Mouse (Mus musculus) forebrain, embryonic 16.5 days (tissue): Measurements from ENCODE around the gene Ggps1. TPM values are rescaled to one million over a fixed set of nuclear protein-coding genes. Genes with fewer than 3 reads are reported as not detected.
"Not testable (repeated sequence)": the region's sequence is repeated elsewhere in the genome, so short reads cannot be mapped to it uniquely, and the experiment has no call there.

ENCODE experiments used
- ATAC-seq: fragments of 200-750 bp; cut with Nextera tagmentation; 2 replicates; pipeline ENCODE4 v1.8.0; 2017; ENCODE audit warnings: mild to moderate bottlenecking, moderate library complexity
- H3K27ac ChIP-seq: fragments of 300-500 bp; sonication (generic); 2 replicates; pipeline ENCODE4 v1.5.1; 2014; ENCODE audit warnings: low read length, control low read depth
- H3K27me3 ChIP-seq: fragments of 300-500 bp; sonication (generic); replicated peaks from 2 replicates; pipeline ENCODE4 v1.6.1; 2014; ENCODE audit warnings: low read length; ENCODE audit not compliant: control insufficient read depth, insufficient read depth
- H3K36me3 ChIP-seq: fragments of 300-500 bp; sonication (generic); 2 replicates; pipeline ENCODE4 v1.6.1; 2014; ENCODE audit not compliant: control insufficient read depth, insufficient read depth
- H3K4me1 ChIP-seq: fragments of 300-500 bp; sonication (generic); replicated peaks from 2 replicates; pipeline ENCODE4 v1.6.1; 2014; ENCODE audit warnings: low read length; ENCODE audit not compliant: control insufficient read depth, insufficient read depth
- H3K4me2 ChIP-seq: fragments of 300-500 bp; sonication (generic); 2 replicates; pipeline ENCODE4 v1.6.1; 2014; ENCODE audit warnings: mild to moderate bottlenecking, low read length, control low read depth
- H3K4me3 ChIP-seq: fragments of 300-500 bp; sonication (generic); replicated peaks from 2 replicates; pipeline ENCODE4 v1.5.1; 2014; ENCODE audit warnings: mild to moderate bottlenecking, low read length, control low read depth
- H3K9ac ChIP-seq: fragments of 300-500 bp; sonication (generic); replicated peaks from 2 replicates; pipeline ENCODE4 v1.6.1; 2014; ENCODE audit warnings: low read depth, low read length, control low read depth
- H3K9me3 ChIP-seq: fragments of 300-500 bp; sonication (generic); 2 replicates; pipeline ENCODE4 v1.6.1; 2016; ENCODE audit warnings: low read length; ENCODE audit not compliant: control insufficient read depth
- WGBS: fragments of 180-500 bp; shearing (Covaris S2); extraction: QIAGEN DNeasy Blood & Tissue Kit; methylation state at CpG from one replicate; pipeline ENCODE4 v1.1.7; 2014; 5-methylcytosine and 5-hydroxymethylcytosine counted together
- polyA plus RNA-seq: library from polyadenylated mRNA; unstranded; fragments of >200 nt; fragmentation: Nextera tagmentation; extraction: Ambion mirVana; gene quantifications from 2 replicates; pipeline ENCODE4 v1.2.1, GENCODE M21; 2015

Gene Ggps1
- polyA plus RNA-seq, 1 experiment from 2014 or later = 79.6 TPM

GRCm38 (mm10) chr13:14043851-14044250, 19.4 kb downstream of the Ggps1 start:
- Histone ChIP-seq H3K4me1 (peaks cover 7% of the 10 kb centered on the region), H3K4me3 (no peak overlapping the region), H3K4me2 (no peak overlapping the region), H3K9me3 (no peaks in the 10 kb centered on the region), H3K27ac (no peak overlapping the region), H3K27me3 (no peaks in the 10 kb centered on the region), H3K9ac (no peak overlapping the region), H3K36me3 (peaks cover 5% of the 10 kb centered on the region; the same call in 1 of the 2 replicates)
- ATAC-seq = no peak

- peak overlapping the region; percentile 77 for H3K4me3 ChIP-seq
- H3K27ac ChIP-seq = no peak overlapping the region
- no peak overlapping the region for H3K9ac ChIP-seq
- no peaks in the 10 kb centered on the region for H3K36me3 ChIP-seq
- WGBS = 46% methylated on average over 5 of the region's 5 CpGs
- ATAC-seq = no peak
- H3K9me3 ChIP-seq = no peaks in the 10 kb centered on the region
- H3K27me3 ChIP-seq = no peaks in the 10 kb centered on the region
- peak overlapping the region; percentile 73 for H3K4me2 ChIP-seq
- H3K4me1 ChIP-seq = peaks cover 10% of the 10 kb centered on the region
Observed at GRCm38 (mm10) chr13:14040186-14040585, 23.1 kb downstream of the Ggps1 start.

- ATAC-seq = peak; percentile 97
- Histone ChIP-seq H3K27ac (peak within 1 kb of the TSS; percentile 97), H3K4me3 (peak within 1 kb of the TSS; percentile 77), H3K27me3 (no peaks in the 10 kb centered on the region), H3K4me1 (peaks cover 10% of the 10 kb centered on the region), H3K9ac (peak within 1 kb of the TSS; percentile 92), H3K4me2 (peak within 1 kb of the TSS; percentile 87), H3K36me3 (no peaks in the 10 kb centered on the region), H3K9me3 (no peaks in the 10 kb centered on the region)
- WGBS = under 1% methylated on average over 35 of the region's 35 CpGs
Observed at GRCm38 (mm10) chr13:14039292-14039965, 23.9 kb downstream of the Ggps1 start, which contains the start of gene Tbce. Tbce (minus strand) TSS chr13:14039638.

- Histone ChIP-seq H3K27ac (peak overlapping the region; percentile 97), H3K4me1 (peaks cover 10% of the 10 kb centered on the region), H3K36me3 (no peaks in the 10 kb centered on the region), H3K9ac (peak overlapping the region; percentile 92), H3K4me2 (peak overlapping the region; percentile 87), H3K9me3 (no peaks in the 10 kb centered on the region), H3K4me3 (peak overlapping the region; percentile 77), H3K27me3 (no peaks in the 10 kb centered on the region)
- WGBS = 1% methylated on average over 8 of the region's 8 CpGs
- peak; percentile 62 for ATAC-seq
Observed at GRCm38 (mm10) chr13:14038911-14039291, 24.4 kb downstream of the Ggps1 start.

- H3K9ac ChIP-seq = no peak overlapping the region
- no peak overlapping the region for H3K4me2 ChIP-seq
- H3K4me3 ChIP-seq = no peak overlapping the region
- ATAC-seq = no peak
- H3K27me3 ChIP-seq = no peaks in the 10 kb centered on the region
- no peaks in the 10 kb centered on the region for H3K9me3 ChIP-seq
- WGBS = 91% methylated on average over 11 of the region's 11 CpGs
- no peak overlapping the region for H3K27ac ChIP-seq
- H3K4me1 ChIP-seq = peaks cover 10% of the 10 kb centered on the region
- H3K36me3 ChIP-seq = no peaks in the 10 kb centered on the region
Observed at GRCm38 (mm10) chr13:14035875-14036630, 27.2 kb downstream of the Ggps1 start.

GRCm38 (mm10) chr13:14035352-14035751, 27.9 kb downstream of the Ggps1 start:
- ATAC-seq, H3K9ac ChIP-seq, H3K4me1 ChIP-seq, H3K4me2 ChIP-seq, H3K36me3 ChIP-seq, H3K4me3 ChIP-seq, H3K9me3 ChIP-seq, H3K27ac ChIP-seq, H3K27me3 ChIP-seq: not testable (repeated sequence)
- WGBS = 92% methylated on average over 3 of the region's 3 CpGs

- H3K27ac ChIP-seq = no peak overlapping the region
- H3K4me1 ChIP-seq = peaks cover 4% of the 10 kb centered on the region; the same call in 1 of the 2 replicates
- H3K9ac ChIP-seq = no peak overlapping the region
- no peak for ATAC-seq
- H3K4me3 ChIP-seq = no peak overlapping the region
- no peak overlapping the region for H3K4me2 ChIP-seq
- no peaks in the 10 kb centered on the region for H3K36me3 ChIP-seq
- H3K27me3 ChIP-seq = no peaks in the 10 kb centered on the region
- H3K9me3 ChIP-seq = no peaks in the 10 kb centered on the region
Observed at GRCm38 (mm10) chr13:14034073-14034348, 29.3 kb downstream of the Ggps1 start.

GRCm38 (mm10) chr13:14033309-14034072, 29.8 kb downstream of the Ggps1 start:
- Histone ChIP-seq H3K9me3 (no peaks in the 10 kb centered on the region), H3K9ac (no peak overlapping the region), H3K4me3 (no peak overlapping the region), H3K27me3 (no peaks in the 10 kb centered on the region), H3K4me1 (peaks cover 4% of the 10 kb centered on the region; the same call in 1 of the 2 replicates), H3K4me2 (no peak overlapping the region), H3K27ac (no peak overlapping the region), H3K36me3 (0 out of 2 replicates have a peak, but pooled peaks cover 2% of the 10 kb centered on the region)
- WGBS = 92% methylated on average over 5 of the region's 5 CpGs
- ATAC-seq = no peak

GRCm38 (mm10) chr13:14026154-14026820, 37.0 kb downstream of the Ggps1 start:
- Histone ChIP-seq H3K4me3 (no peak overlapping the region), H3K4me1 (no peaks in the 10 kb centered on the region), H3K9ac (no peak overlapping the region), H3K27ac (no peak overlapping the region), H3K4me2 (no peak overlapping the region), H3K36me3 (peaks cover 10% of the 10 kb centered on the region; the same call in 1 of the 2 replicates), H3K9me3 (no peaks in the 10 kb centered on the region), H3K27me3 (no peaks in the 10 kb centered on the region)
- ATAC-seq = no peak
- 97% methylated on average over 6 of the region's 6 CpGs for WGBS
